Mouse (Mus musculus) G1E (cell line): ENCODE data around the gene Dock10. TPM values are rescaled to one million over a fixed set of nuclear protein-coding genes. Genes with fewer than 3 reads are reported as not detected.
"Not testable (repeated sequence)": the region's sequence is repeated elsewhere in the genome, so short reads cannot be mapped to it uniquely, and the experiment has no call there.

ENCODE experiments used
- ATAC-seq: 2 replicates; pipeline ENCODE4 v1.8.0; 2016; ENCODE audit warnings: mild to moderate bottlenecking; ENCODE audit not compliant: insufficient number of reproducible peaks, poor library complexity, low FRiP score, severe bottlenecking; ENCODE audit errors: extremely low read depth
- DNase-seq: peaks from one replicate; pipeline ENCODE4 v3.0.0; 2012; ENCODE audit warnings: low spot score
- H3K27me3 ChIP-seq: 2 replicates; pipeline ENCODE4 v1.6.1; 2012; ENCODE audit warnings: mild to moderate bottlenecking, low read length, inconsistent platforms; ENCODE audit not compliant: insufficient read depth
- H3K36me3 ChIP-seq: replicated peaks from 2 replicates; pipeline ENCODE3; 2012; ENCODE audit warnings: mild to moderate bottlenecking, inconsistent platforms
- H3K4me1 ChIP-seq: 2 replicates; pipeline ENCODE4 v1.6.1; 2012; ENCODE audit warnings: low read depth, low read length, inconsistent platforms, mixed read lengths; ENCODE audit not compliant: insufficient read depth
- H3K4me3 ChIP-seq: 2 replicates; pipeline ENCODE4 v1.5.1; 2012; ENCODE audit warnings: low read depth, mild to moderate bottlenecking, inconsistent platforms, low read length, moderate library complexity, mixed read lengths
- H3K9me3 ChIP-seq: replicated peaks from 2 replicates; pipeline ENCODE4 v1.6.1; 2012; ENCODE audit warnings: inconsistent platforms
- CTCF ChIP-seq: IDR thresholded peaks from 2 replicates; pipeline ENCODE4 v1.5.1; 2012; ENCODE audit warnings: low read depth, low read length, inconsistent platforms, mixed read lengths
- GATA1 ChIP-seq: IDR thresholded peaks from 2 replicates; pipeline ENCODE4 v1.6.1; 2012; ENCODE audit warnings: borderline replicate concordance, low read length, inconsistent platforms, mixed read lengths
- GATA2 ChIP-seq: IDR thresholded peaks from 2 replicates; pipeline ENCODE4 v1.6.1; 2012; ENCODE audit warnings: low read depth, low read length, inconsistent platforms, borderline replicate concordance
- POLR2AphosphoS5 ChIP-seq: IDR thresholded peaks from 2 replicates; pipeline ENCODE4 v1.6.1; 2012; ENCODE audit warnings: low read depth, low read length, inconsistent platforms; ENCODE audit not compliant: insufficient replicate concordance
- TAL1 ChIP-seq: conservative IDR thresholded peaks from 2 replicates; pipeline ENCODE4 v1.6.1; 2012; ENCODE audit warnings: low read depth, low read length, inconsistent platforms, mixed read lengths
- polyA plus RNA-seq: library from polyadenylated mRNA; stranded (reverse); fragments of >175 nt; gene quantifications from 2 replicates; pipeline ENCODE4 v1.2.3, GENCODE M21; 2012
- total RNA-seq, 2 experiments: library from RNA; stranded (forward) in 1 of 2; stranded (reverse) in 1 of 2; fragments of 200-1000 nt in 1 of 2; fragments of >200 nt in 1 of 2; fragmentation: Nextera tagmentation in 1 of 2; gene quantifications; 2 replicates each; pipeline ENCODE4 v1.2.3; 2014 to 2017

Gene Dock10
- total and polyA plus RNA-seq, 3 experiments = 0.76 TPM; not detected in 2

GRCm38 (mm10) chr1:80763042-80763950 is 5.0 kb upstream of the Dock10 start:
- Histone ChIP-seq H3K4me3 (no peak overlapping the region), H3K9me3 (peaks cover 21% of the 10 kb centered on the region), H3K27me3 (no peaks in the 10 kb centered on the region), H3K36me3 (no peaks in the 10 kb centered on the region), H3K4me1 (no peaks in the 10 kb centered on the region)
- TF ChIP-seq GATA1 (no peak), POLR2AphosphoS5 (no peak), TAL1 (no peak), GATA2 (no peak), CTCF (no peak)
- DNase-seq = no peak
- no peak for ATAC-seq

GRCm38 (mm10) chr1:80758798-80759184 is 464 bp upstream of the Dock10 start:
- DNase-seq (no peak), ATAC-seq (no peak)
- Histone ChIP-seq H3K27me3 (no peaks in the 10 kb centered on the region), H3K4me1 (no peaks in the 10 kb centered on the region), H3K36me3 (no peaks in the 10 kb centered on the region), H3K9me3 (peaks cover 45% of the 10 kb centered on the region), H3K4me3 (peak overlapping the region; percentile 39; the same call in 1 of the 2 replicates)
- TF ChIP-seq GATA1 (no peak), TAL1 (no peak), POLR2AphosphoS5 (no peak), GATA2 (no peak), CTCF (no peak)

GRCm38 (mm10) chr1:80757650-80757976 is 714 bp downstream of the Dock10 start:
- Histone ChIP-seq H3K4me1 (no peaks in the 10 kb centered on the region), H3K4me3 (no peak overlapping the region)
- DNase-seq = no peak

GRCm38 (mm10) chr1:80756824-80757649 is 1.3 kb downstream of the Dock10 start:
- H3K4me3 ChIP-seq = no peak overlapping the region
- no peaks in the 10 kb centered on the region for H3K4me1 ChIP-seq
- H3K36me3 ChIP-seq = no peaks in the 10 kb centered on the region
- H3K9me3 ChIP-seq = peaks cover 47% of the 10 kb centered on the region
- H3K27me3 ChIP-seq = no peaks in the 10 kb centered on the region
- no peak for ATAC-seq
- DNase-seq = no peak
- no peak for TF ChIP-seq CTCF
- TF ChIP-seq POLR2AphosphoS5 = no peak
- TF ChIP-seq GATA2 = no peak
- no peak for TF ChIP-seq TAL1
- TF ChIP-seq GATA1 = no peak

More at GRCm38 (mm10) chr1:80757650-80757976, 714 bp downstream of the Dock10 start:
- no peak for TF ChIP-seq CTCF
- TF ChIP-seq GATA1 = no peak
- no peak for TF ChIP-seq POLR2AphosphoS5
- TF ChIP-seq GATA2 = no peak
- no peak for TF ChIP-seq TAL1
- Histone ChIP-seq H3K36me3 (no peaks in the 10 kb centered on the region), H3K27me3 (no peaks in the 10 kb centered on the region), H3K9me3 (peaks cover 47% of the 10 kb centered on the region)
- ATAC-seq = no peak

- no peak for ATAC-seq
- no peak overlapping the region for H3K4me3 ChIP-seq
- H3K27me3 ChIP-seq = no peaks in the 10 kb centered on the region
- TF ChIP-seq GATA1 = no peak
- TF ChIP-seq TAL1 = no peak
- TF ChIP-seq CTCF = no peak
- TF ChIP-seq GATA2 = no peak
- TF ChIP-seq POLR2AphosphoS5 = no peak
- H3K36me3 ChIP-seq = no peaks in the 10 kb centered on the region
- H3K4me1 ChIP-seq = no peaks in the 10 kb centered on the region
- DNase-seq = no peak
- H3K9me3 ChIP-seq = peaks cover 49% of the 10 kb centered on the region
These were observed 2.3 kb downstream of the Dock10 start for GRCm38 (mm10) chr1:80756060-80756439.

GRCm38 (mm10) chr1:80755296-80756059 is 2.8 kb downstream of the Dock10 start:
- TF ChIP-seq GATA2 (no peak), TAL1 (no peak), GATA1 (no peak), CTCF (no peak)
- no peak overlapping the region for H3K4me3 ChIP-seq
- DNase-seq = no peak
- peaks cover 46% of the 10 kb centered on the region for H3K9me3 ChIP-seq
- H3K27me3 ChIP-seq = no peaks in the 10 kb centered on the region
- ATAC-seq = no peak
- H3K36me3 ChIP-seq = no peaks in the 10 kb centered on the region
- no peaks in the 10 kb centered on the region for H3K4me1 ChIP-seq

- H3K9me3 ChIP-seq = peaks cover 24% of the 10 kb centered on the region
- H3K4me1 ChIP-seq, ATAC-seq, H3K36me3 ChIP-seq, DNase-seq, H3K27me3 ChIP-seq, H3K4me3 ChIP-seq: not testable (repeated sequence)
These were observed 9.2 kb downstream of the Dock10 start for GRCm38 (mm10) chr1:80749122-80749521.
